8 mouse cellular contexts compared by ENCODE assay signal in the genomic region with DNA sequence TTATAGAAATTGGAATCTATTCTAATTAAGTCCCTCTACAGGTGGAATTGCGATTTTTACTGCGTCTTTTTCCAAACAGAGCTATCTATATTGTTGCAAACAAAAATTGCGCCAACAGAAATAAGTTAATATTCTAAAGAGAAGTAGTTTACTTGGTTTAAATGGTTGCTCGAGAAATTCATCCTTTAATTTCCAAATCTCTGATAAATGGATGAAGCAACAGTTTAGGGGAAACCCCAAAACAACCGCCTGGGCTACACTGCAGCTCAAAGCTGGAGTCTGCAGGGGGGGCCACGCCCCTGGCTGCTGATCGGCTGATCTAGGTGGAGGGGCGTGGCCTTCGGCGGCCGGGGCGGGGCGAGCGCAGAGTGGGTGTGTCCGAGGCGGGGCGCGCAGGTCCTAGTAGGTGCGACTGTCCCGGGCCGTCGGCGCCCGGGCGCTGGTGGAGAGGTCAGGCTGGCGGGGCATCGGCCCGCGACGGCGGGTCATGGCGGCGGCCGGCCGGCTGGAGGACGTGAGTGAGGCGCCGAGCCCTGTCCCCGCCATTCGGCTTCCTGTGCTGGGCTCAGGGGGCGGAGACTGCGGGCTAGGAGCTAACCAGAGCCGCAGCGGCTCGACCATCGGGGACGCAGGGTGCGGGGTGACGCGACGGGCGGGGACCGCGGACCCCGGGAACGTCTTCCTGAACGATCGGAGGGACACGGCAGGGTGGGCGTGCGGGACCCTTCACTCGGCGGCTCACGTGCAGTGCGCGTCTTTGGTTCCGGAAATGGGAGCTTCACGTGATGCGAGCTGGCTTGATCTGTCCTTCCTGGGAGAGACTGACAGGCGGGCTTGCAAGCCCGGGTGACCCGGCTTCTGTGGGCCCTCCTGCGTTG. TPM values are rescaled to one million over a fixed set of nuclear protein-coding genes. Genes with fewer than 3 reads are reported as not detected.
DNase-seq lines count a peak whose midpoint lies in the region; ATAC-seq and TF ChIP-seq lines count a peak whose summit lies in the region.

Gene Tmem192 (plus strand): TSS at position 366 of the 878 bp plus-strand sequence.

- H3K4me3 ChIP-seq in heart, embryonic 11.5 days (ENCODE audit: low read depth, low read length): peak within 1 kb of the TSS; percentile 64
- H3K4me3 ChIP-seq in kidney, postnatal 0 days (replicated peaks; ENCODE audit: low read depth, low read length): peak within 1 kb of the TSS; percentile 76
- peak within 1 kb of the TSS; percentile 72 for H3K4me3 ChIP-seq in liver, embryonic 11.5 days (ENCODE audit: low read depth, low read length)
- H3K4me3 ChIP-seq in stomach, embryonic 14.5 days (ENCODE audit: low read depth, low read length): peak within 1 kb of the TSS; percentile 59

- 1% methylated on average over 71 of the region's 73 CpGs for WGBS in heart, embryonic 11.5 days (ENCODE audit: insufficient replicate concordance)
- under 1% methylated on average over 70 of the region's 73 CpGs for WGBS in kidney, postnatal 0 days
- WGBS in liver, embryonic 11.5 days: under 1% methylated on average over 73 of the region's 73 CpGs
- under 1% methylated on average over 66 of the region's 73 CpGs for WGBS in stomach, embryonic 14.5 days

- H3K4me1 ChIP-seq in heart, embryonic 11.5 days (ENCODE audit: control insufficient read depth, insufficient read depth, low read length): no peaks in the 10 kb centered on the region
- H3K4me1 ChIP-seq in kidney, postnatal 0 days (replicated peaks; ENCODE audit: insufficient read depth, low read length): no peaks in the 10 kb centered on the region
- no peaks in the 10 kb centered on the region; the same call in 1 of the 2 replicates for H3K4me1 ChIP-seq in liver, embryonic 11.5 days (replicated peaks; ENCODE audit: control insufficient read depth, insufficient read depth, low read length)
- H3K4me1 ChIP-seq in stomach, embryonic 14.5 days (ENCODE audit: control insufficient read depth, insufficient read depth, low read length): no peaks in the 10 kb centered on the region

- H3K27ac ChIP-seq in heart, embryonic 11.5 days (ENCODE audit: low read depth, low read length): peak within 1 kb of the TSS; percentile 75
- peak within 1 kb of the TSS; percentile 86 for H3K27ac ChIP-seq in kidney, postnatal 0 days
- H3K27ac ChIP-seq in liver, embryonic 11.5 days (ENCODE audit: low read depth, low read length): peak within 1 kb of the TSS; percentile 60
- peak within 1 kb of the TSS; percentile 44; the same call in 1 of the 2 replicates for H3K27ac ChIP-seq in stomach, embryonic 14.5 days (ENCODE audit: low read length)

- DNase-seq in B cell, adult 2 months: peak; percentile 99
- peak; percentile 95 for DNase-seq in brain, adult 2 months (ENCODE audit: low read depth, low spot score)
- DNase-seq in kidney, postnatal 0 days (ENCODE audit: low spot score): peak; percentile 92
- DNase-seq in liver, embryonic 11.5 days (ENCODE audit: low spot score): peak; percentile 95
- peak; percentile 96 for DNase-seq in naive thymus-derived CD4-positive, alpha-beta T cell, adult 2 months (ENCODE audit: low read depth)

- no peaks in the 10 kb centered on the region for H3K36me3 ChIP-seq in heart, embryonic 11.5 days (ENCODE audit: control insufficient read depth, insufficient read depth, low read length)
- no peaks in the 10 kb centered on the region for H3K36me3 ChIP-seq in kidney, postnatal 0 days (ENCODE audit: insufficient read depth, low read length)
- H3K36me3 ChIP-seq in liver, embryonic 11.5 days (ENCODE audit: control insufficient read depth, insufficient read depth, low read length): no peaks in the 10 kb centered on the region
- no peaks in the 10 kb centered on the region for H3K36me3 ChIP-seq in stomach, embryonic 14.5 days (ENCODE audit: control insufficient read depth, insufficient read depth, low read length)

- H3K9ac ChIP-seq in heart, embryonic 11.5 days (ENCODE audit: low read depth, low read length): peak within 1 kb of the TSS; percentile 79
- H3K9ac ChIP-seq in kidney, postnatal 0 days (ENCODE audit: low read depth, low read length): peak within 1 kb of the TSS; percentile 69
- peak within 1 kb of the TSS; percentile 73 for H3K9ac ChIP-seq in liver, embryonic 11.5 days (ENCODE audit: low read depth, low read length)
- peak within 1 kb of the TSS; percentile 53 for H3K9ac ChIP-seq in stomach, embryonic 14.5 days (replicated peaks; ENCODE audit: low read depth, low read length)

- ATAC-seq in erythroblast, adult 5-6 weeks (replicated peaks; ENCODE audit: low FRiP score, poor library complexity, severe bottlenecking): peak; percentile 100
- peak; percentile 95 for ATAC-seq in heart, embryonic 11.5 days (replicated peaks; ENCODE audit: insufficient number of reproducible peaks, low FRiP score, low TSS enrichment)
- peak; percentile 97 for ATAC-seq in kidney, postnatal 0 days (replicated peaks; ENCODE audit: low FRiP score, low read depth)
- peak; percentile 96 for ATAC-seq in liver, embryonic 11.5 days (replicated peaks; ENCODE audit: low FRiP score)
- peak; percentile 96 for ATAC-seq in stomach, embryonic 14.5 days (ENCODE audit: insufficient number of reproducible peaks, insufficient read depth, low FRiP score, low read depth)

- H3K27me3 ChIP-seq in heart, embryonic 11.5 days (ENCODE audit: control insufficient read depth, insufficient read depth, low read length): peaks cover 7% of the 10 kb centered on the region
- H3K27me3 ChIP-seq in kidney, postnatal 0 days (ENCODE audit: insufficient read depth, low read length): 0 out of 2 replicates have a peak, but pooled peaks cover 8% of the 10 kb centered on the region
- no peaks in the 10 kb centered on the region for H3K27me3 ChIP-seq in liver, embryonic 11.5 days (replicated peaks; ENCODE audit: control insufficient read depth, insufficient read depth, low read length)
- H3K27me3 ChIP-seq in stomach, embryonic 14.5 days (ENCODE audit: control insufficient read depth, insufficient read depth, low read length): no peaks in the 10 kb centered on the region

- no peaks in the 10 kb centered on the region for H3K9me3 ChIP-seq in heart, embryonic 11.5 days (replicated peaks; ENCODE audit: control insufficient read depth, low read length)
- no peaks in the 10 kb centered on the region for H3K9me3 ChIP-seq in kidney, postnatal 0 days (replicated peaks; ENCODE audit: low read length)
- no peaks in the 10 kb centered on the region for H3K9me3 ChIP-seq in liver, embryonic 11.5 days (ENCODE audit: control insufficient read depth, low read length)
- H3K9me3 ChIP-seq in stomach, embryonic 14.5 days (ENCODE audit: control insufficient read depth, low read depth, low read length): no peaks in the 10 kb centered on the region

- TF ChIP-seq CTCF in kidney, postnatal 0 days (IDR thresholded peaks at IDR 0.05; ENCODE audit: low read depth): no peak; the same call in 1 of the 2 replicates

- peak within 1 kb of the TSS; percentile 72 for H3K4me2 ChIP-seq in heart, embryonic 11.5 days
- H3K4me2 ChIP-seq in kidney, postnatal 0 days (ENCODE audit: low read length): peak within 1 kb of the TSS; percentile 67
- H3K4me2 ChIP-seq in liver, embryonic 11.5 days: peak within 1 kb of the TSS; percentile 72
- peak within 1 kb of the TSS; percentile 57 for H3K4me2 ChIP-seq in stomach, embryonic 14.5 days (replicated peaks; ENCODE audit: low read depth, low read length)

RNA-seq across cellular contexts. Expression of gene Tmem192, which starts in this region (rescaled TPM):
- total RNA-seq in erythroblast, adult 5-6 weeks (2015; ENCODE audit: low replicate concordance): 10.9 and 14.6 TPM in 2 replicates
- 0.56 and 1.7 TPM in 2 replicates for total RNA-seq in erythroblast, adult 5-6 weeks (2017; ENCODE audit: low replicate concordance)
- polyA plus RNA-seq in heart, embryonic 11.5 days (2014; fragmentation: Nextera tagmentation; extraction: Ambion mirVana): 24.8 and 26.8 TPM in 2 replicates
- 50.0 and 50.3 TPM in 2 replicates for polyA plus RNA-seq in kidney, postnatal 0 days (2015; fragmentation: Nextera tagmentation; extraction: Ambion mirVana)
- 25.0 and 28.0 TPM in 2 replicates for polyA plus RNA-seq in liver, embryonic 11.5 days (2014; fragmentation: Nextera tagmentation; extraction: Ambion mirVana)
- polyA plus RNA-seq in stomach, embryonic 14.5 days (2014; fragmentation: Nextera tagmentation; extraction: Ambion mirVana): 29.1 and 31.9 TPM in 2 replicates

Comparison
In these comparisons a context has a peak if more than half of its experiments do, and no peak if none do; other contexts are left out.
1. Peak in every context shown above with its lines: DNase-seq, ATAC-seq, H3K4me3 ChIP-seq and H3K27ac ChIP-seq.